ENCODE assay signal across 24 mouse cellular contexts in genomic region chr10:92992526-92992925, GRCm38 (mm10).
"Had no signal": no experiment of that assay in that cellular context is flagged by ENCODE, and none has a peak within 500 bp of the region (broad histone marks: within the 10 kb centered on the region; RNA-seq: fewer than 3 reads in every experiment).

No protein-coding gene starts in this region.

- DNase-seq: kidney, adult 9 months; kidney, postnatal 14 days; kidney, postnatal 4 days; liver; lung, adult 18-20 months; lung, postnatal 10 days; lung, postnatal 36 days; retina, postnatal 1 day; right cerebral cortex, postnatal 25 days; spleen, adult 18-20 months; thymus, adult 18-20 months; thymus, postnatal 36 days had no signal

- H3K4me1 ChIP-seq: limb, embryonic 10.5 days; limb, embryonic 13.5 days; liver, embryonic 12.5 days; liver, embryonic 15.5 days; lung, embryonic 15.5 days; megakaryocyte, embryonic 14.5 days; midbrain, embryonic 10.5 days; midbrain, embryonic 13.5 days; neural tube, embryonic 13.5 days; stomach, embryonic 15.5 days had no signal

- H3K27ac ChIP-seq: limb, embryonic 10.5 days; limb, embryonic 13.5 days; liver, embryonic 12.5 days; liver, embryonic 15.5 days; lung, embryonic 15.5 days; midbrain, embryonic 10.5 days; midbrain, embryonic 13.5 days; neural tube, embryonic 13.5 days; stomach, embryonic 15.5 days had no signal

- ATAC-seq: liver, embryonic 12.5 days; midbrain, embryonic 13.5 days; midbrain, embryonic 16.5 days had no signal

- H3K27me3 ChIP-seq: limb, embryonic 13.5 days; liver, embryonic 12.5 days; liver, embryonic 15.5 days; lung, embryonic 15.5 days; megakaryocyte, embryonic 14.5 days; midbrain, embryonic 13.5 days; neural tube, embryonic 13.5 days; stomach, embryonic 15.5 days had no signal

- H3K4me3 ChIP-seq: limb, embryonic 10.5 days; limb, embryonic 13.5 days; liver, embryonic 12.5 days; liver, embryonic 15.5 days; lung, embryonic 15.5 days; megakaryocyte, embryonic 14.5 days; midbrain, embryonic 10.5 days; midbrain, embryonic 13.5 days; myocyte; neural tube, embryonic 13.5 days; stomach, embryonic 15.5 days had no signal

- H3K36me3 ChIP-seq: limb, embryonic 10.5 days; limb, embryonic 13.5 days; liver, embryonic 12.5 days; liver, embryonic 15.5 days; lung, embryonic 15.5 days; midbrain, embryonic 10.5 days; midbrain, embryonic 13.5 days; neural tube, embryonic 13.5 days; stomach, embryonic 15.5 days had no signal

- H3K9me3 ChIP-seq: limb, embryonic 10.5 days; limb, embryonic 13.5 days; liver, embryonic 12.5 days; liver, embryonic 15.5 days; lung, embryonic 15.5 days; megakaryocyte, embryonic 14.5 days; midbrain, embryonic 10.5 days; midbrain, embryonic 13.5 days; neural tube, embryonic 13.5 days; stomach, embryonic 15.5 days had no signal
